Mouse (Mus musculus): Measurements from ENCODE around the gene Gnptab. TPM values are rescaled to one million over a fixed set of nuclear protein-coding genes. Genes with fewer than 3 reads are reported as not detected.

Gnptab gene
- polyA plus RNA-seq, 1 experiment = 36.8 TPM

- peak; percentile 91 to 99 for DNase-seq (ENCODE audit: extremely low spot score in 1 of 2, low spot score in 1 of 2)
These were observed 2.2 kb upstream of the Gnptab start for GRCm38 (mm10) chr10:88376770-88377169.

DNA sequence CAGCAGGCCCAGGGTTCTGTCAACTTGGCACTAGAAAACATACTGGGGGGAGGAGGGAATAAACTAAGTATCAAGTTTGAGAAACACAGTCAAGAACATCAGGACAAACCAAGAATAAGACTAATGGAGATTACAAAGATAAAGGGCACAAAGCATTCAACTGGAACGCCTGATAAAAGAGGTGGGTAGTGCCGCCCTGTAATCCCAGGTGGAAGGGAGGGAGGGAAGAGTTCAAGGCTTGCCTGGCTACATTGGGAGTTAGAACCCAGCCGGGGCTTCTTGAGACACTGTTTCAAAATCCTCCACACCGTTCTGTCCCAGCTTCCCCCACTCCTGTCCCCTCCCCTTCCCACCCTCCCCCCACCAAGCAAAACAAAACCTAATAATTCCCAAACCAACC lies 1.3 kb upstream of the Gnptab start:
- DNase-seq (ENCODE audit: extremely low spot score in 1 of 2, low spot score in 1 of 2) = no peak

- peak in 1 of 2 experiments; percentile 34 for DNase-seq (ENCODE audit: extremely low spot score in 1 of 2, low spot score in 1 of 2)
These were observed 1.1 kb downstream of the Gnptab start for GRCm38 (mm10) chr10:88380002-88380401.

GRCm38 (mm10) chr10:88380430-88381060 lies 1.6 kb downstream of the Gnptab start:
- DNase-seq (ENCODE audit: extremely low spot score in 1 of 2, low spot score in 1 of 2) = no peak

DNA sequence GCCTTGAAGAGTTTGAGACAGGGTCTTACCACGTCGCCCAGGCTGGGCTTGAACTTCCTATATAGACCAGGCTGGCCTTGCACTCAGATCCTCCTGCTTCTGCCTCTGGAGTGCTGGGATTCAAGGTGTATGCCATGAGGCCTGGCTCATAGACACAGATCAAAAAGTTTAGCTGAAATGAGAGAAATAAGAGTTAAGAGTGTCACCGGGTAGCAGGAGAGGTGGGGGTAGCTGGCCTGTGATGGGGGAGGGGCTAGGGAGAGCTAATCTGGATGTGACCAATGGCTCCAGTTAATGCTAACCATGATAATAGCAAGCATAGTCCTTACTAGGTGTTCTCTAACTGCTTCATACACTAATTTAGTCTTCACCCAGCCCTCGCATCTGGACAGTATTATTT lies 2.4 kb downstream of the Gnptab start:
- DNase-seq (ENCODE audit: extremely low spot score in 1 of 2, low spot score in 1 of 2) = no peak

- no peak for DNase-seq (ENCODE audit: extremely low spot score in 1 of 2, low spot score in 1 of 2)
These were observed 3.1 kb downstream of the Gnptab start for GRCm38 (mm10) chr10:88382009-88382408.

DNA sequence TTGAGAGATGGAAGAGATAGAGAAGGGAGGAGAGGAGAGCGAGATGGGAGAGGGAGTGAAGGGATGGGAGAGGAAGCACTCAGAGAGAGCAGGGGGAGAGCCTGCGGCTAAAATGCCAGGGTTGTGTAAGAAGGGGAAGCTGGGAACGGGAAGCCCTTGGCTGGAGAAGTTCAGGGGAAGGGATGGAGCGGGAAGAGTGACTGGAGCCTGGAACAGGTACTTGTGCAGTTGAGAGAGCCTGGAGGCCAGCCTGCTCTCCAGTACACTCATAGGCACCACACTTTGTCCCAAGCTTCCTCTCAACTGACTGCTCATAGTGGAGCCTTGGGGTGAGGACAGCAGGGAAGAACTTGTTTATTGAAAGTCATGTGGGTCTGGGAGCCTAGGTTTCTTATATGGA lies 4.5 kb downstream of the Gnptab start:
- DNase-seq (ENCODE audit: extremely low spot score in 1 of 2, low spot score in 1 of 2) = no peak

DNA sequence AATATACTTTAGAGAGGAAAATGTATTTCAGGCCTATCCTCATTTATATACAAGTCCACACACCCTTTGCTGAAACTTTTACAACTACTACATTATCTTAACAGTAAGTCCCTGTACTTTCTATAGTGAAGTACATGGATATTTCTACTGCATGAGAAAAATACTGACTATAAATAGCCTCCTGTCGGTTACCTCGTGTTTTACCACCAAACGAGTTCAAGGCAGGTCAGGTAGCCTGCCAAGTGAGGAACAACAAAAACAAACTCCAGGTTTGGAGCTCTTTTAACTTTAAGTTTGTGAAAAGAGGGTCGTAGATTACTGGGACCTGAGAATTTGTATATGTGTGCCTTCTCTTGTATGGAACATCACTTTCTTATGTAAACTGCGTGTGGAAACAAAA lies 5.1 kb downstream of the Gnptab start:
- no peak for DNase-seq (ENCODE audit: extremely low spot score in 1 of 2, low spot score in 1 of 2)

GRCm38 (mm10) chr10:88385290-88385689 lies 6.4 kb downstream of the Gnptab start:
- DNase-seq (ENCODE audit: extremely low spot score in 1 of 2, low spot score in 1 of 2) = no peak

- DNase-seq (ENCODE audit: extremely low spot score in 1 of 2, low spot score in 1 of 2) = no peak
These were observed 6.8 kb downstream of the Gnptab start for GRCm38 (mm10) chr10:88385758-88386157.

GRCm38 (mm10) chr10:88386251-88386650 lies 7.3 kb downstream of the Gnptab start:
- DNase-seq (ENCODE audit: extremely low spot score in 1 of 2, low spot score in 1 of 2) = no peak

DNA sequence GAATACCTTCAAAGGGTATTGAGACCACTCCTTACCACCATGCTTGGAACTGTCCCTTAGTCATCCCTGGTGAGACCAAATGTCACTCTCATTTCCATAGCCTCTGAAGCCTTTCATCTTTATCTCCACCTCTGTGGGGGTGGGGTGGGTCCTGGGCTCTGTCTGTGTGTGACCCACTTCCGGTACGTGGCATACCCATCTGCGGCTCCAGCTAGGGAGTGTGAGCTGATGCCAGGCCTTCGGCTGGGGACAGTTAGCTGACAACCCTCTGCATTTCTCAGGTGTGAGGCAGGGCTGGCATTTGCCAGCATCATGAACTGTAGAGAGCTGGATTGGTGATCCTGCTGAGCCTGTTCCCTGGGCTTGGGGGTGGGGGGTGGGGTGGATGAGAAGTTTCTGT lies 10.6 kb downstream of the Gnptab start:
- no peak for DNase-seq (ENCODE audit: extremely low spot score in 1 of 2, low spot score in 1 of 2)

DNA sequence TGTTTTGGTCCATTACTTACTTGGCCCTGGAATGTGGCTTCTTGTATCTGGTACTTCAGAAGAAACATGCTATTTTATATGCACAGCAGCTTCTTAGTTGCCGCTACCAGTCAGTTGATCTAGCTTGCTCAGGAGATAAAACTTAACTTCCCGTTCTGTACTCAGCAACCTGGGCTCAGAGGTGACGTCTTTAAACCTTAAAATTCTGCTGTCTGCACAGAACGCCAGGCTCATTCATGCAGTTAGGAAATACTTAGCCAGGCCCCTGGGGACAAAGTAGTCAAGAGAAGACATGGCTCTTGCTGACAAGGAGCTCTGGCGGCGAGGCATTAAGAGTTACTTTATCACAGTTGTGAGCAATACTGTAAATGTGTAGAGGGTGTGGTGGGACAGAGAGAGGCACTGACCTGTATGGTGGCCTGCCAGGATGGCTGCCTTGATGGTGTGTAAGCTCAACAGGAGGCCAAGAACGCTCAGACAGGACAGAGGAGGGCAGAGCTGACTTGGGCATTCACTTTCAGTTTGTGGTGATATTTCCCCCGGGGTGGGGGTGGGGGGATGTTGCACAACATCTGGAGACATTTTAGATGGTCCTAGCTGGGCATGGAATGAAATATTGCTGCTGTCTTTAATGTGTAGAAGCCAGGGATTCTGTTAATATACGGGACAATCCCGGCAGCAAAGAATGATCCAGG lies 11.3 kb downstream of the Gnptab start:
- DNase-seq (ENCODE audit: extremely low spot score in 1 of 2, low spot score in 1 of 2) = no peak

DNA sequence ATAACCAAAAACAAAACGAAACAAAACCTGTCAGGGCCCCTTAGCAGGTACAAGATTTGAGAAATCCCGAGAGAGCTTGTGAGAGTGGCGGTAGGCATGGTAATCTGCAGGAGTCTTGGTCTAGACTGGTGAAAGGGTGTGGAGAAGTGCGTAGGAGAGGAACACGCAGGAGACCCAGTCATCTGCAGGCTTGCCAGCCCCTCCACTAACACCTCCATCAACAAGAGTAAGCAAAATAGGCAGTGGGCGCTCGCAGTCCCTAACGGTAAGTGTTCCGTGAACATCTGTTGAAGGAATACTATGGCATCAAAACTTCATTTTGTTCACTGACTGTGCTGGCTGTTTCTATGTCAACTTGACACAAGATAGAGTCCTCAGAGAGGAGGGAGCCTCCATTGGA lies 12.6 kb downstream of the Gnptab start:
- peak in 1 of 2 experiments; percentile 35 for DNase-seq (ENCODE audit: extremely low spot score in 1 of 2, low spot score in 1 of 2)

DNA sequence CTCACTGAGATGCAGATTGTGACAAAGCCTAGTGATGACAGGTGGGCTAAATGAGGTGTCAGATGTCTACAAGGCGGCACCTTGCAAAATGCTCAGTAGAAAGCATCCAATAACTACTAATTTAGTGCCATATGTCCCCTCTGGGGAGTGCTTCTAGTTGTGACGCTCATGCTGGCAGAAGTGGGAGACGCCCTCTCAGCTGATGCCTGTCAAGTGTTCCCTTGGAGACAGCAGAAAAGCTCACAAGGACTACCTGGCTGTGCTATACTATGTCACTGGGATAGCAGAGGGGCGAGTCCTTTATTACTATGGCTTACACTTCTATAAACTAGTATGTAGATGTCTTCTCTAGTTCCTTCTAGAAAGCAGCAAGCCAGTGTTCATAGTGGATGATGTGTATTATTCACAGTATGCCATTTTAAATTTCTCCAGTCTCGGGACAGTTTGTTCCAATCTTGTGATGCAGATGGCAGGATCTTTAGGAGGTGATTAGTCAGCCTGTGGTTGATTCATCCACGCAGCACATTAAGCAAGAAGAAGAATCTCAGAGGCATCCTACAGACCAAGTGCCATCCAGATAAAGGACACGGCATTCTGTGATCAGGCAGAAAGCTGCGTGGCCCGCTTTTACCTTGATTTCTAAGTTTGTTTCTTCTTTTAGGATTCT lies 13.4 kb downstream of the Gnptab start:
- peak in 1 of 2 experiments; percentile 69 for DNase-seq (ENCODE audit: extremely low spot score in 1 of 2, low spot score in 1 of 2)

- DNase-seq (ENCODE audit: extremely low spot score in 1 of 2, low spot score in 1 of 2) = no peak
These were observed 19.8 kb downstream of the Gnptab start for GRCm38 (mm10) chr10:88398668-88399243.

DNA sequence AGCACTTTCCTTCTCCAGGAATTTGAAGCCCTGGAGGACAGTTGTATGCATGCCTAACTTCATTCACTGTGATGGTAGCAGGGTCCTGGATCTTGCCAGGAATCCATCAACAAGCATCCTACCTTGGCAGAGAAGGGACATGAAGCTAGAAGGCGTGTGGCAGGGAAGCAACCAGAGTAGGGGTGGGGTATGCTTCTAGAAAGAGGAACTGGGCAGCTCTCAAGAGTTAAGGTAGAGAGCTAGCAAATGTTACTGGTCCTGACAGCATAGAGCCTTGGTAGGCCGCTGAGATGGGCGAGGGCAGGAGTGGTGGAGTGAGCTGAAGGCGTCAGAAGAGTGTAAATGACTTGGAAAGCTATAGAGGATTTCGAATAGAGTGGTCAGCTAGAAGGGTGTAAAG lies 20.3 kb downstream of the Gnptab start:
- DNase-seq (ENCODE audit: extremely low spot score in 1 of 2, low spot score in 1 of 2) = no peak

DNA sequence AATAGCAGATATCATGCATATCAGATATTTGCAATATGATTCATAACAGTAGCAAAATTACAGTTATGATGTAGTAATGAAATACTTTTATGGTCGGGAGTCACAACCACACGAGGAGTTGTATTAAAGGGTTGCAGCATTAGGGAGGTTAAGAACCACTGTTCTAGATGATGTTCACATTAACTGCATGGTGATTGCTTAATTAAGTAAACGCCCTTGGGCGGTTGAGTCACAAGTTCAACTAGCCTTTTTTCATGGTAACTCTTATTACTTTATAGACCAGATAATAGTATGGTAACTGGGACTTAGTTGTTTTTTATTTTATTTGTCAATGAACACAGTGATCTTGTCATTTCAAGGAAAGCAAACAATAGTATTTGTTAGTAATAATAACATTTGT lies 24.1 kb downstream of the Gnptab start:
- DNase-seq (ENCODE audit: extremely low spot score in 1 of 2, low spot score in 1 of 2) = no peak

GRCm38 (mm10) chr10:88404220-88404619 lies 25.3 kb downstream of the Gnptab start:
- no peak for DNase-seq (ENCODE audit: extremely low spot score in 1 of 2, low spot score in 1 of 2)

DNA sequence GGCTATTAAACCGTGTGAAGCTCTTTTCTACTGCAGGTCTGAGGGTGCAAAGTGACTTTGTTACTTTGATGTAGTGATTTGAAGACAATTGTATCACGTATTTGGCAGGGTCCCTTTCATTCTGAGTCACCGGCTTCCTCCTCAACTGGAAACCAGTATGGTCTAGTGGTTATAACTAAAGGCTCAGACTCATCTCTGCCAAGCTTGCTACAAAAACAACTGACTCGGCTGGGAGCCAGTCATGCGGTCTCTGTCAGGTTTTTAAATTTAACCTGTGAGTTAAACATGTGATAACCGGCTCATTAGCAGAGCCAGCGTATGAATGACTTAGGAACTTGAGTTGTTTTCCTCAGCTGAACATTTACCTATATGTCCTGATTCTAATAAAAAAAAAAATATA lies 26.9 kb downstream of the Gnptab start:
- DNase-seq (ENCODE audit: extremely low spot score in 1 of 2, low spot score in 1 of 2) = peak in 1 of 2 experiments; percentile 28

DNA sequence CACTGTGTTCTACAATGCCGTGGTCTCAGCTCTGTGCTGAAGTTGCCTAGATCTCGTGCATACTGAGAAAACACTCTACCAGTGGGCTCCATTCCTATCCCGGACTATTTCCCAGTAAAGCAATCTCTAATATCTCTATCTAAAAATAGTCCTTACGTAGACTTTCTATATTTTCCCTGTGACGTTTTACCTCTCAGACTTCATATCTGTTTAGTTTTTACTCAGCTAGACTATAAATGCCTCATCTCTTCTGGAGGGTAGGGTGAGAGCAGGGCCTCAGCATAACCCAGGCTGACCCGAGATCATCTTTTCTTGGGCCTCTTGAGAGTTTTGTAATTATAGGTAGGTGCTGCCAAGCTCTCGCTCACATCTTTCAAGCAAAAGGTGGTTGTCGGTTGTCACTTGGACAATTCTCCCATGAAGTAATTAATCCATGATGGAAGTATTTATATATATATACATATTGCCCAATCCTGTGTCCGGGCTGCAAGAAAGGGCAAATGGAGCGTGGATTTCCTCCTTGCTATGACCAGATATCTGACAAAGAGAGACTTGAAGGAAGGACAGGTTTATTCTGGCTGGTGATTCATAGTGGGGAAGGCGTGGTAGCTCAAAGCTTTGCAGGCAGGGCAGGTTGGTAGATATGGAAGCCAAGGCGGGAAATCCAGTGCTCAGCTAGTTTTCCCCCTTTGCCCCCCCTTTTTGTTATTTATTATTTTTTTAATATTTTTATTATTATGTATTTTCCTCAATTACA lies 29.1 kb downstream of the Gnptab start:
- no peak for DNase-seq (ENCODE audit: extremely low spot score in 1 of 2, low spot score in 1 of 2)

Data from frontal cortex, adult 2 months (tissue).